Mouse (Mus musculus) embryonic facial prominence, embryonic 15.5 days (tissue): ENCODE results near the gene E130309D02Rik. TPM values are rescaled to one million over a fixed set of nuclear protein-coding genes. Genes with fewer than 3 reads are reported as not detected.

Experiments used
- polyA plus RNA-seq: library from polyadenylated mRNA; unstranded; fragments of >200 nt; fragmentation: Nextera tagmentation; extraction: Ambion mirVana; gene quantifications from 2 replicates; pipeline ENCODE4 v1.2.1, GENCODE M21; 2015

E130309D02Rik gene
- polyA plus RNA-seq, 1 experiment from 2014 or later: 33.7 TPM

Other genes with a start within 250 kb of the E130309D02Rik start
- 41.2 and 42.7 TPM in 2 replicates for gene Rnf216, start 202.4 kb downstream of the E130309D02Rik start, polyA plus RNA-seq
- 0.14 and 0.52 TPM in 2 replicates for gene Olfr718-ps1, start 167.8 kb downstream of the E130309D02Rik start, polyA plus RNA-seq
- 13.4 and 15.4 TPM in 2 replicates for gene Rbak, start 134.6 kb downstream of the E130309D02Rik start, polyA plus RNA-seq
- not detected in 2 replicates for gene Spdye4b, start 134.3 kb downstream of the E130309D02Rik start, polyA plus RNA-seq
- not detected in 2 replicates for gene Spdye4a, start 88.5 kb downstream of the E130309D02Rik start, polyA plus RNA-seq
- 16.9 TPM in 2 replicates for gene Zfp12, start 80.2 kb downstream of the E130309D02Rik start, polyA plus RNA-seq
- gene Zfp316, start 45.3 kb downstream of the E130309D02Rik start, polyA plus RNA-seq: 4.4 and 5.2 TPM in 2 replicates
- 0.29 and 0.32 TPM in 2 replicates for gene Zfp853, start 21.7 kb downstream of the E130309D02Rik start, polyA plus RNA-seq
- gene Zdhhc4, start 13.9 kb upstream of the E130309D02Rik start, polyA plus RNA-seq: 74.6 and 77.8 TPM in 2 replicates
- gene Grid2ip, start 42.0 kb upstream of the E130309D02Rik start, polyA plus RNA-seq: 0.68 and 1.8 TPM in 2 replicates
- 416 and 417 TPM in 2 replicates for gene Kdelr2, start 88.5 kb upstream of the E130309D02Rik start, polyA plus RNA-seq
- 11.9 and 13.3 TPM in 2 replicates for gene Daglb, start 149.2 kb upstream of the E130309D02Rik start, polyA plus RNA-seq
- gene Rac1, start 212.7 kb upstream of the E130309D02Rik start, polyA plus RNA-seq: 488 and 536 TPM in 2 replicates